Mouse (Mus musculus) heart, adult 2 months (tissue): ENCODE data around the gene Psmd9.

Source experiments
- CTCF ChIP-seq: fragments of 200-600 bp; IDR thresholded peaks from 2 replicates; pipeline ENCODE4 v1.8.1; 2022; ENCODE audit warnings: antibody characterized with exemption, mild to moderate bottlenecking, moderate library complexity
- POLR2A ChIP-seq: fragments of 200-500 bp; IDR thresholded peaks from 2 replicates; pipeline ENCODE4 v1.6.1; 2011; ENCODE audit warnings: mild to moderate bottlenecking, low read depth, low read length, control low read depth; ENCODE audit not compliant: insufficient read depth

GRCm38 (mm10) chr5:123228524-123228922 lies 59.3 kb downstream of the Psmd9 start:
- TF ChIP-seq CTCF (no peak), POLR2A (no peak)
